Mouse (Mus musculus) neural tube, embryonic 13.5 days (tissue): ENCODE measurements around the gene Borcs7. TPM values are rescaled to one million over a fixed set of nuclear protein-coding genes. Genes with fewer than 3 reads are reported as not detected.

Experiments used
- ATAC-seq: fragments of 200-750 bp; cut with Nextera tagmentation; 2 replicates; pipeline ENCODE4 v1.8.0; 2017; ENCODE audit warnings: low read depth, mild to moderate bottlenecking, moderate TSS enrichment, moderate library complexity
- H3K27ac ChIP-seq: fragments of 300-500 bp; sonication (generic); replicated peaks from 2 replicates; pipeline ENCODE4 v1.5.1; 2015; ENCODE audit warnings: moderate library complexity, mild to moderate bottlenecking, inconsistent platforms
- H3K27me3 ChIP-seq: fragments of 300-500 bp; sonication (generic); 2 replicates; pipeline ENCODE4 v1.6.1; 2015; ENCODE audit warnings: mild to moderate bottlenecking, inconsistent platforms
- H3K36me3 ChIP-seq: fragments of 300-500 bp; sonication (generic); 2 replicates; pipeline ENCODE4 v1.6.1; 2015; ENCODE audit warnings: mild to moderate bottlenecking, inconsistent platforms
- H3K4me1 ChIP-seq: fragments of 300-500 bp; sonication (generic); replicated peaks from 2 replicates; pipeline ENCODE4 v1.6.1; 2015; ENCODE audit warnings: inconsistent platforms
- H3K4me2 ChIP-seq: fragments of 300-500 bp; sonication (generic); 2 replicates; pipeline ENCODE4 v1.6.1; 2015; ENCODE audit warnings: inconsistent platforms, mild to moderate bottlenecking, moderate library complexity
- H3K4me3 ChIP-seq: fragments of 300-500 bp; sonication (generic); 2 replicates; pipeline ENCODE4 v1.5.1; 2015; ENCODE audit warnings: mild to moderate bottlenecking, inconsistent platforms
- H3K9ac ChIP-seq: fragments of 300-500 bp; sonication (generic); 2 replicates; pipeline ENCODE4 v1.6.1; 2015; ENCODE audit warnings: moderate library complexity, mild to moderate bottlenecking, inconsistent platforms
- H3K9me3 ChIP-seq: fragments of 300-500 bp; sonication (generic); 2 replicates; pipeline ENCODE4 v1.6.1; 2016; ENCODE audit warnings: inconsistent platforms
- WGBS: fragments of 180-500 bp; shearing (Covaris S2); methylation state at CpG from one replicate; pipeline ENCODE4 v1.1.7; 2015; 5-methylcytosine and 5-hydroxymethylcytosine counted together
- polyA plus RNA-seq: library from polyadenylated mRNA; unstranded; fragments of >200 nt; fragmentation: Nextera tagmentation; extraction: Ambion mirVana; gene quantifications from 2 replicates; pipeline ENCODE4 v1.2.1, GENCODE M21; 2015

Gene Borcs7
- polyA plus RNA-seq, 1 experiment from 2014 or later = 21.6 TPM

- Histone ChIP-seq H3K4me2 (no peak overlapping the region), H3K9ac (no peak overlapping the region), H3K4me3 (no peak overlapping the region), H3K36me3 (no peaks in the 10 kb centered on the region), H3K27me3 (no peaks in the 10 kb centered on the region; the same call in none of the 2 replicates), H3K9me3 (no peaks in the 10 kb centered on the region), H3K27ac (no peak overlapping the region), H3K4me1 (no peaks in the 10 kb centered on the region)
- ATAC-seq = no peak
- WGBS = 91% methylated on average over 5 of the region's 5 CpGs
These were observed 62.5 kb downstream of the Borcs7 start for GRCm38 (mm10) chr19:46752235-46752634.

Other genes starting within 250 kb of the Borcs7 start
- gene Trim8, start 188.2 kb upstream of the Borcs7 start, polyA plus RNA-seq = 26.5 and 30.4 TPM in 2 replicates
- gene Arl3, start 116.7 kb upstream of the Borcs7 start, polyA plus RNA-seq = 208 and 217 TPM in 2 replicates
- 10.6 and 12.9 TPM in 2 replicates for gene Sfxn2, start 116.5 kb upstream of the Borcs7 start, polyA plus RNA-seq
- 38.0 and 43.2 TPM in 2 replicates for gene Wbp1l, start 90.8 kb upstream of the Borcs7 start, polyA plus RNA-seq
- gene Cyp17a1, start 16.7 kb upstream of the Borcs7 start, polyA plus RNA-seq = not detected in 2 replicates
- 42.3 TPM in 2 replicates for gene As3mt, start 17.6 kb downstream of the Borcs7 start, polyA plus RNA-seq
- gene Cnnm2, start 71.7 kb downstream of the Borcs7 start, polyA plus RNA-seq = 7.3 and 7.4 TPM in 2 replicates